Mouse (Mus musculus) MEL (cell line): ENCODE results near the gene Scin. TPM values are rescaled to one million over a fixed set of nuclear protein-coding genes. Genes with fewer than 3 reads are reported as not detected.
A peak's percentile ranks its signal among the peaks of the same experiment; 100 is the strongest.

Source experiments
- DNase-seq: peaks from one replicate; pipeline ENCODE4 v3.0.0; 2011; ENCODE audit warnings: low read depth, low spot score
- H3K27ac ChIP-seq: 2 replicates; pipeline ENCODE4 v1.5.1; 2012; ENCODE audit warnings: low read depth, mild to moderate bottlenecking, control low read depth, low read length, moderate library complexity; ENCODE audit not compliant: control insufficient read depth
- H3K27me3 ChIP-seq, 2 experiments: fragments of 150-350 bp in 1 of 2; sonication (generic) in 1 of 2; 2 replicates each; pipeline ENCODE4 v1.6.1; 2012; ENCODE audit warnings: low read length in 2 of 2, mild to moderate bottlenecking in 2 of 2, improper control_type of control experiment in 1 of 2, moderate library complexity in 1 of 2; ENCODE audit not compliant: insufficient read depth in 2 of 2, control insufficient read depth in 1 of 2
- H3K36me3 ChIP-seq, 2 experiments: 2 replicates each; pipeline ENCODE4 v1.6.1; 2012 to 2014; ENCODE audit warnings: low read length in 2 of 2, improper control_type of control experiment in 1 of 2, inconsistent platforms in 1 of 2, mild to moderate bottlenecking in 1 of 2; ENCODE audit not compliant: insufficient read depth in 2 of 2, control insufficient read depth in 1 of 2
- H3K4me1 ChIP-seq, 2 experiments: fragments of 150-350 bp in 1 of 2; sonication (generic) in 1 of 2; 2 replicates each; pipeline ENCODE4 v1.6.1; 2012; ENCODE audit warnings: low read length in 2 of 2, improper control_type of control experiment in 1 of 2, mild to moderate bottlenecking in 1 of 2; ENCODE audit not compliant: insufficient read depth in 2 of 2, control insufficient read depth in 1 of 2
- H3K4me3 ChIP-seq, 2 experiments: fragments of 150-350 bp in 1 of 2; sonication (generic) in 1 of 2; 2 replicates each; pipeline ENCODE4 v1.5.1; 2012; ENCODE audit warnings: low read depth in 2 of 2, low read length in 2 of 2, mild to moderate bottlenecking in 2 of 2, moderate library complexity in 2 of 2, control low read depth in 1 of 2, improper control_type of control experiment in 1 of 2; ENCODE audit not compliant: control insufficient read depth in 1 of 2, insufficient read depth in 1 of 2
- H3K79me2 ChIP-seq: 2 replicates; pipeline ENCODE4 v1.6.1; 2012; ENCODE audit warnings: mild to moderate bottlenecking, low read length, moderate library complexity; ENCODE audit not compliant: control insufficient read depth, poor library complexity, insufficient read depth
- H3K9ac ChIP-seq: 2 replicates; pipeline ENCODE4 v1.6.1; 2012; ENCODE audit warnings: low read depth, mild to moderate bottlenecking, control low read depth, low read length, moderate library complexity; ENCODE audit not compliant: control insufficient read depth, poor library complexity, severe bottlenecking
- H3K9me3 ChIP-seq: fragments of 150-350 bp; sonication (generic); replicated peaks from 2 replicates; pipeline ENCODE4 v1.6.1; 2012; ENCODE audit warnings: mild to moderate bottlenecking, low read length, improper control_type of control experiment, moderate library complexity; ENCODE audit not compliant: insufficient read depth
- CHD1 ChIP-seq: IDR thresholded peaks from 2 replicates; pipeline ENCODE4 v1.6.1; 2012; ENCODE audit warnings: low read depth, mild to moderate bottlenecking, inconsistent platforms, low read length, improper control_type of control experiment
- CHD2 ChIP-seq: IDR thresholded peaks from 2 replicates; pipeline ENCODE4 v1.6.1; 2011; ENCODE audit warnings: low read length, improper control_type of control experiment
- EP300 ChIP-seq, 2 experiments: IDR thresholded peaks; 2 replicates each; pipeline ENCODE4 v1.6.1; 2011; ENCODE audit warnings: improper control_type of control experiment in 2 of 2, low read length in 2 of 2, low read depth in 1 of 2, mild to moderate bottlenecking in 1 of 2
- ETS1 ChIP-seq: IDR thresholded peaks from 2 replicates; pipeline ENCODE4 v1.6.1; 2012; ENCODE audit warnings: low read depth, mild to moderate bottlenecking, inconsistent platforms, low read length, improper control_type of control experiment, moderate library complexity
- GATA1 ChIP-seq: IDR thresholded peaks from 2 replicates; pipeline ENCODE4 v1.6.1; 2011; ENCODE audit warnings: low read depth, low read length, improper control_type of control experiment
- MAX ChIP-seq: IDR thresholded peaks from 2 replicates; pipeline ENCODE4 v1.6.1; 2011; ENCODE audit warnings: low read length, improper control_type of control experiment
- MYB ChIP-seq: IDR thresholded peaks from 2 replicates; pipeline ENCODE4 v1.6.1; 2011; ENCODE audit warnings: mild to moderate bottlenecking, low read depth, low read length, improper control_type of control experiment
- MYC ChIP-seq: IDR thresholded peaks from 2 replicates; pipeline ENCODE4 v1.6.1; 2011; ENCODE audit warnings: low read depth, mild to moderate bottlenecking, low read length, improper control_type of control experiment, moderate library complexity
- POLR2AphosphoS2 ChIP-seq: IDR thresholded peaks from 2 replicates; pipeline ENCODE4 v1.6.1; 2011; ENCODE audit warnings: low read length, improper control_type of control experiment
- RCOR1 ChIP-seq: IDR thresholded peaks from 2 replicates; pipeline ENCODE4 v1.6.1; 2012; ENCODE audit warnings: low read depth, mild to moderate bottlenecking, inconsistent platforms, low read length, improper control_type of control experiment
- SIN3A ChIP-seq: IDR thresholded peaks from 2 replicates; pipeline ENCODE4 v1.6.1; 2012; ENCODE audit warnings: low read length, improper control_type of control experiment, inconsistent platforms
- TAL1 ChIP-seq: IDR thresholded peaks from 2 replicates; pipeline ENCODE4 v1.6.1; 2012; ENCODE audit warnings: mild to moderate bottlenecking, inconsistent platforms, low read length, moderate library complexity, mixed read lengths
- TBP ChIP-seq: IDR thresholded peaks from 2 replicates; pipeline ENCODE4 v1.8.0; 2011; ENCODE audit warnings: low read depth, low read length, improper control_type of control experiment
- TCF12 ChIP-seq: IDR thresholded peaks from 2 replicates; pipeline ENCODE4 v1.6.1; 2014; ENCODE audit warnings: low read depth, mild to moderate bottlenecking, inconsistent platforms, low read length, improper control_type of control experiment, moderate library complexity
- USF2 ChIP-seq, 2 experiments: IDR thresholded peaks; 2 replicates each; pipeline ENCODE4 v1.6.1; 2011 to 2012; ENCODE audit warnings: improper control_type of control experiment in 2 of 2, low read length in 2 of 2, borderline replicate concordance in 1 of 2, inconsistent platforms in 1 of 2, low read depth in 1 of 2, mild to moderate bottlenecking in 1 of 2; ENCODE audit not compliant: insufficient read depth in 1 of 2
- ZNF384 ChIP-seq: IDR thresholded peaks from 2 replicates; pipeline ENCODE4 v1.6.1; 2012; ENCODE audit warnings: low read depth, mild to moderate bottlenecking, inconsistent platforms, low read length, improper control_type of control experiment
- polyA plus RNA-seq, 2 experiments: library from polyadenylated mRNA; stranded (reverse) in 1 of 2; unstranded in 1 of 2; fragments of >175 nt in 1 of 2; fragments of >200 nt in 1 of 2; gene quantifications; 2 replicates each; pipeline versions ENCODE4 v1.2.1 to v1.2.4; 2012; ENCODE audit warnings: low replicate concordance in 2 of 2, low read depth in 1 of 2; ENCODE audit not compliant: insufficient read length in 2 of 2, insufficient read depth in 1 of 2, missing spikeins in 1 of 2
- total RNA-seq: library from RNA; depleted of rRNA; stranded (reverse); fragments of 300-350 nt; gene quantifications from 2 replicates; pipeline ENCODE4 v1.2.3, GENCODE M21; 2012

Gene Scin
- total and polyA plus RNA-seq, 3 experiments, result 0.03 to 0.04 TPM; not detected in 1

- no peak for TF ChIP-seq USF2 (IDR thresholded peaks at IDR 0.05; ENCODE audit: borderline replicate concordance in 1 of 2, insufficient read depth in 1 of 2, low read depth in 1 of 2, low read length in 2 of 2)
Observed at GRCm38 (mm10) chr12:40102359-40102758, 31.7 kb downstream of the Scin start (continued).

DNA sequence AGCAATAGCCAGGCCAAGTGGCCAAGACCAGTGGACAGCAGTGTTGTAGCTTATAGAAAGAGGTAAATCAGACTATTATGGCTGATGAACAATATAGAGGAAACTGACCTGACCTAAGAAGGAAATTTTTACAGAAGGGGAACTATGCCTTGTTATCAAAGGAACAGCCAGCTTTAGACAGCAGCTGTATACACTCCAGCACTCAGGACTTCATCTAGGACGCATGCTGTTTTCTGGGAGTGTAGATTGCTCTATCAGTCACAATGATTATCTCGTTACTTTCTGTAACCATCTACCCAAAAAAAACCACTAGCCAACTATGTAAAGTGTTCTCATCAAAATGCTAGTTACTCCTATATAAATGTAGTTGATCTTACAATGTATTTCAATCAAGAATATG lies 34.6 kb downstream of the Scin start:
- H3K9ac ChIP-seq, result no peak overlapping the region
- no peaks in the 10 kb centered on the region; the same call in 1 of the 2 replicates for H3K9me3 ChIP-seq
- H3K27me3 ChIP-seq, result no peaks in the 10 kb centered on the region
- TF ChIP-seq ZNF384 (peak; percentile 73; the same call in 1 of the 2 replicates), MYB (peak; percentile 51; the same call in 1 of the 2 replicates), ETS1 (peak; percentile 96), GATA1 (peak; percentile 95), TBP (peak; percentile 76), TCF12 (peak; percentile 96), POLR2AphosphoS2 (no peak), MAX (0 out of 2 replicates have a peak, but pooled peaks have one; percentile 43), EP300 (IDR thresholded peaks at IDR 0.05; ENCODE audit: low read depth in 1 of 2, low read length in 2 of 2) (peak; percentile 93 to 95), TAL1 (peak; percentile 67), CHD2 (no peak), RCOR1 (peak; percentile 59; the same call in 1 of the 2 replicates), SIN3A (peak; percentile 54; the same call in 1 of the 2 replicates), MYC (no peak)
- no peak overlapping the region for H3K4me3 ChIP-seq
- peaks cover 0 to 37% of the 10 kb centered on the region in 2 experiments; a peak in 2 of 4 replicates for H3K36me3 ChIP-seq
- no peaks in the 10 kb centered on the region for H3K79me2 ChIP-seq
- DNase-seq, result peak; percentile 74
- peaks cover 11 to 37% of the 10 kb centered on the region in 2 experiments for H3K4me1 ChIP-seq
- H3K27ac ChIP-seq, result peak overlapping the region; percentile 90

GRCm38 (mm10) chr12:40097449-40097848 lies 36.6 kb downstream of the Scin start:
- H3K4me1 ChIP-seq, result peaks cover 11 to 33% of the 10 kb centered on the region in 2 experiments
- no peak overlapping the region for H3K4me3 ChIP-seq
- DNase-seq, result no peak
- H3K79me2 ChIP-seq, result no peaks in the 10 kb centered on the region
- H3K9ac ChIP-seq, result no peak overlapping the region
- H3K9me3 ChIP-seq, result no peaks in the 10 kb centered on the region; the same call in 1 of the 2 replicates
- no peaks in the 10 kb centered on the region for H3K27me3 ChIP-seq
- H3K36me3 ChIP-seq, result peaks cover 0 to 29% of the 10 kb centered on the region in 2 experiments; a peak in 2 of 4 replicates
- H3K27ac ChIP-seq, result no peak overlapping the region
- TF ChIP-seq CHD1 (no peak), POLR2AphosphoS2 (no peak), MYC (no peak)
